Mouse (Mus musculus) cerebellum, postnatal 36 days (tissue): ENCODE data around the gene Tnfrsf14.
A peak's percentile ranks its signal among the peaks of the same experiment; 100 is the strongest.

ENCODE experiments used
- DNase-seq, 2 experiments: peaks; one replicate each; pipeline ENCODE4 v3.0.0; 2021 to 2022; ENCODE audit warnings: mixed read lengths in 2 of 2

The Tnfrsf14 gene

GRCm38 (mm10) chr4:154948066-154948939 lies 19.9 kb upstream of the Tnfrsf14 start:
- DNase-seq, result no peak

GRCm38 (mm10) chr4:154946319-154946718 lies 18.0 kb upstream of the Tnfrsf14 start:
- DNase-seq, result peak; percentile 54 to 58

- peak; percentile 73 to 78 for DNase-seq
These were observed 15.8 kb upstream of the Tnfrsf14 start for GRCm38 (mm10) chr4:154944121-154944590.

- DNase-seq, result no peak
These were observed 15.1 kb upstream of the Tnfrsf14 start for GRCm38 (mm10) chr4:154943323-154944039.

GRCm38 (mm10) chr4:154942632-154943322 lies 14.4 kb upstream of the Tnfrsf14 start:
- no peak for DNase-seq

- DNase-seq, result no peak
These were observed 13.5 kb upstream of the Tnfrsf14 start for GRCm38 (mm10) chr4:154941831-154942230.

GRCm38 (mm10) chr4:154940156-154940555 lies 11.8 kb upstream of the Tnfrsf14 start:
- DNase-seq, result no peak

- DNase-seq, result no peak
These were observed 9.4 kb upstream of the Tnfrsf14 start for GRCm38 (mm10) chr4:154937746-154938145.

- no peak for DNase-seq
These were observed 8.3 kb upstream of the Tnfrsf14 start for GRCm38 (mm10) chr4:154936542-154937255.

- no peak for DNase-seq
These were observed 7.4 kb upstream of the Tnfrsf14 start for GRCm38 (mm10) chr4:154935788-154936187.

- no peak for DNase-seq
These were observed 6.4 kb upstream of the Tnfrsf14 start for GRCm38 (mm10) chr4:154934800-154935199.

GRCm38 (mm10) chr4:154933306-154933907 lies 5.0 kb upstream of the Tnfrsf14 start:
- no peak for DNase-seq

- no peak for DNase-seq
These were observed 811 bp upstream of the Tnfrsf14 start for GRCm38 (mm10) chr4:154929088-154929660.

GRCm38 (mm10) chr4:154927899-154928337 lies 445 bp downstream of the Tnfrsf14 start:
- DNase-seq, result no peak

- no peak for DNase-seq
These were observed 1.1 kb downstream of the Tnfrsf14 start for GRCm38 (mm10) chr4:154926969-154927898.

- no peak for DNase-seq
These were observed 3.0 kb downstream of the Tnfrsf14 start for GRCm38 (mm10) chr4:154925413-154925812.

- DNase-seq, result no peak
These were observed 5.4 kb downstream of the Tnfrsf14 start for GRCm38 (mm10) chr4:154922931-154923330.

- peak; percentile 41 to 52 for DNase-seq
These were observed 6.1 kb downstream of the Tnfrsf14 start for GRCm38 (mm10) chr4:154922291-154922690.

GRCm38 (mm10) chr4:154916662-154917061 lies 11.7 kb downstream of the Tnfrsf14 start:
- no peak for DNase-seq

- DNase-seq, result no peak
These were observed 13.1 kb downstream of the Tnfrsf14 start for GRCm38 (mm10) chr4:154915286-154915685.
